Mouse (Mus musculus): ENCODE results near the gene Abat. TPM values are rescaled to one million over a fixed set of nuclear protein-coding genes. Genes with fewer than 3 reads are reported as not detected.

The Abat gene
- polyA plus RNA-seq, 1 experiment from 2014 or later, result 46.2 TPM

DNA sequence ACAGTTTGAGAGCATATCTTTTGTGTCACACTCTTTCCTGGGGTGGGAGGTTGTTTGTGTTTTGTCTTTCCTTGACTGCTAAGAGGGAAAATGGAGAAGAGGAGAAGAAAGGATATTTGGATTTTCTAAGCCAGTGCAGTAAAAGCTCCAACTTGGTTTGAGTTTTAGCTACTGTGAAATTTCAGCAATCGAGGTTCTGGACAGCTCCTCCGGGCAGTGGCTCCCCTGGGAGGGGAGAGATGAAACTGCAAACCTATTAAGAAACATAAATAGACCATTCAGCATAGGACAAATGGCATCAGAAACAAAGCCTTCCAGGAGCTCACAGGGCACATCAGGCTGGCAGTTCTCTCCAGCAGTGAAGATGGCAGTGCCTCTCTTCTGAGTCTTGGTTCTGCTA is 9.0 kb upstream of the Abat start:
- no peak overlapping the region for H3K27ac ChIP-seq (ENCODE audit: low read length)
- H3K4me3 ChIP-seq (ENCODE audit: low read depth, low read length), result no peak overlapping the region
- no peaks in the 10 kb centered on the region for H3K27me3 ChIP-seq (ENCODE audit: control insufficient read depth, insufficient read depth, low read depth, low read length)
- 36% methylated on average over 2 of the region's 2 CpGs for WGBS (ENCODE audit: insufficient replicate concordance)
- no peaks in the 10 kb centered on the region for H3K4me1 ChIP-seq (ENCODE audit: control insufficient read depth, low read depth, low read length)
- no peaks in the 10 kb centered on the region for H3K9me3 ChIP-seq (replicated peaks; ENCODE audit: control insufficient read depth, low read length)
- no peak overlapping the region for H3K4me2 ChIP-seq (ENCODE audit: low read depth, low read length)
- ATAC-seq (ENCODE audit: low read depth), result no peak
- no peaks in the 10 kb centered on the region for H3K36me3 ChIP-seq (ENCODE audit: control insufficient read depth, insufficient read depth)
- H3K9ac ChIP-seq (ENCODE audit: low read depth, low read length), result no peak overlapping the region

DNA sequence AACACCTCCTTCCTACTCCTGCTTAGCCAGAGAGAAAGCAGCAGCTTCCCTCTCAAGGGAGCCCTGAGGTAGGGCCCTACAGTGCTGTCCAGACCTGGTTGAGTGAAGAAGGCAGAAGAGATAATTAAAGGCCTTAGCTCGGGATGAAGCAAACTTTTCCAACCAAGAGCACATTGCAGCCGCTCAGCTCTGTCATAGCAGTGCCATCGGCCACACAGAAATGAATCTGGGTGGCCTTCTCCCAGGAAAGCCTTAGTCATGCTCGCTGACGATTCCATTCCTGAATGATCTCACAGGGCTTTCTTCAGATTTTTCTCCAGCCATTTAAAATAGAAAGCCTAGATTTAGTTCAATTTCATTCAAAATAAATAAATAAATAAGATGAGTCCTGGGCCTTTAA is 3.3 kb upstream of the Abat start:
- ATAC-seq (ENCODE audit: low read depth), result no peak
- Histone ChIP-seq H3K4me3 (ENCODE audit: low read depth, low read length) (no peak overlapping the region), H3K36me3 (ENCODE audit: control insufficient read depth, insufficient read depth) (no peaks in the 10 kb centered on the region), H3K9me3 (replicated peaks; ENCODE audit: control insufficient read depth, low read length) (no peaks in the 10 kb centered on the region), H3K4me1 (ENCODE audit: control insufficient read depth, low read depth, low read length) (no peaks in the 10 kb centered on the region), H3K27ac (ENCODE audit: low read length) (no peak overlapping the region), H3K27me3 (ENCODE audit: control insufficient read depth, insufficient read depth, low read depth, low read length) (peaks cover 14% of the 10 kb centered on the region), H3K4me2 (ENCODE audit: low read depth, low read length) (no peak overlapping the region), H3K9ac (ENCODE audit: low read depth, low read length) (no peak overlapping the region)
- WGBS (ENCODE audit: insufficient replicate concordance), result 53% methylated on average over 5 of the region's 5 CpGs

DNA sequence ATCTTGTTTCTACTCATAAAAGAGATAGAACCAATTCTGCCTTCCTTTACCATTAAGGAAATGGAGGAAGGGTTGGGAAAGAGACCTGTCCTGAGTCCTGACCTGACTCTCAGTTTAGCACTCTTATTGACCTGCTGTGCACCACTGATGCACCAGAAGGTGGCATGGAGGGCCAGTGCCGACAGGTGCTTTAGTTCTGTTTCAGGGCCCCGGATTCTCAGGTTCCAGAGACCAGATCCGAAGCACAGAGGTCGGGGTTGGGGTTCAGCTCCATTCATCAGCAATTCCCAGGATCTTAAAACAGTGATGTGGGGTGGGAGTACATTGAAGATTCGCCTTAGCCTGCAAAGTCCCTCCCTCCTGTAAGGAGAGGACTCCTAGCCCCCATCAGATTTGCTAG is 399 bp upstream of the Abat start:
- H3K9ac ChIP-seq (ENCODE audit: low read depth, low read length), result no peak overlapping the region

DNA sequence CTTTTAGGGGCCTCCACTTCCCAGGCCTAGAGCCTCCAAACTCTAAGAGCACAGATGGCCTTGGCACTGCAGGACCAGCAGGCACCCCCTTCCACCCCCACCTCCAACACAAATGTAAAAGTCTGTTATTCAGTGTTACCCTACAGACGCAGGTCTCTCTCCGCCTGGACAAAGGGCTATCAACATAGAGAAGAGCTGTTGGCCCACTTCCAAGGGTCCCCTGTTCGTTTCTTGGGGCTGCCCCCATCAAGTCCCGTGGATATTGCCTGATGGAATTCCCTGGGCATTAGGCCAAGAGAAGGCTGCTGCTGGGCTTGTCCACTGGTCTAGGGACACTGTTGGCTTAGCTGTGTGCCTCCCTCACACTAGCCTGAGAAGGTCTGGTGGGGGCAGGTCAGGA is 951 bp downstream of the Abat start:
- ATAC-seq (ENCODE audit: low read depth), result peak; percentile 51
- no peaks in the 10 kb centered on the region for H3K36me3 ChIP-seq (ENCODE audit: control insufficient read depth, insufficient read depth)
- peak overlapping the region; percentile 28 for H3K4me2 ChIP-seq (ENCODE audit: low read depth, low read length)
- 28% methylated on average over 4 of the region's 4 CpGs for WGBS (ENCODE audit: insufficient replicate concordance)
- H3K4me1 ChIP-seq (ENCODE audit: control insufficient read depth, low read depth, low read length), result no peaks in the 10 kb centered on the region
- H3K27ac ChIP-seq (ENCODE audit: low read length), result peak overlapping the region; percentile 43; the same call in 1 of the 2 replicates
- peaks cover 14% of the 10 kb centered on the region for H3K27me3 ChIP-seq (ENCODE audit: control insufficient read depth, insufficient read depth, low read depth, low read length)
- peak overlapping the region; percentile 56 for H3K4me3 ChIP-seq (ENCODE audit: low read depth, low read length)
- H3K9ac ChIP-seq (ENCODE audit: low read depth, low read length), result no peak overlapping the region
- H3K9me3 ChIP-seq (replicated peaks; ENCODE audit: control insufficient read depth, low read length), result no peaks in the 10 kb centered on the region

More for the DNA sequence above, 399 bp upstream of the Abat start:
- H3K27ac ChIP-seq (ENCODE audit: low read length), result no peak overlapping the region
- no peaks in the 10 kb centered on the region for H3K36me3 ChIP-seq (ENCODE audit: control insufficient read depth, insufficient read depth)
- peak overlapping the region; percentile 56 for H3K4me3 ChIP-seq (ENCODE audit: low read depth, low read length)
- no peaks in the 10 kb centered on the region for H3K9me3 ChIP-seq (replicated peaks; ENCODE audit: control insufficient read depth, low read length)
- 8% methylated on average over 5 of the region's 5 CpGs for WGBS (ENCODE audit: insufficient replicate concordance)
- peak overlapping the region; percentile 48 for H3K4me2 ChIP-seq (ENCODE audit: low read depth, low read length)
- ATAC-seq (ENCODE audit: low read depth), result peak; percentile 23
- no peaks in the 10 kb centered on the region for H3K4me1 ChIP-seq (ENCODE audit: control insufficient read depth, low read depth, low read length)
- H3K27me3 ChIP-seq (ENCODE audit: control insufficient read depth, insufficient read depth, low read depth, low read length), result peaks cover 14% of the 10 kb centered on the region

DNA sequence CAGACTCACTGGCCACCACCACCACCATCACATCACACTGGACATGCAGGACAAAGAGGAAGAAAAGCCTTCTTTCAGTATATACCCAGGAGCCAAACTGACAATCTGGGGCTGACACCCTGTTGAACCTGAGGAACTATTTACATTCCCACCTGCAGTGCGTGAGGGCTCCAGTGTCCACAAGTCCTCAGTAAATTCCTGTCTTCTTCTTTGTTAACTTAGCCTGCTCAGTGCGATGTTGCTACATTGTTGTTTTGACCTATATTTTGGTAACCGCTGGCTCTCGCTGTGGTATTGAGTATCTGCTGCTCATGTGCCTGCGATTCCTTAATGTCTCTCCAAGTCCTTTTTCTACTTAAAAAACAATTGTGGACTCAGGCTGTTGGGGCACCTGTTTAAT is 7.3 kb downstream of the Abat start:
- H3K27ac ChIP-seq (ENCODE audit: low read length), result peak overlapping the region; percentile 35; the same call in 1 of the 2 replicates
- no peak overlapping the region for H3K4me2 ChIP-seq (ENCODE audit: low read depth, low read length)
- no peaks in the 10 kb centered on the region for H3K9me3 ChIP-seq (replicated peaks; ENCODE audit: control insufficient read depth, low read length)
- no peak overlapping the region for H3K9ac ChIP-seq (ENCODE audit: low read depth, low read length)
- H3K4me3 ChIP-seq (ENCODE audit: low read depth, low read length), result no peak overlapping the region
- no peaks in the 10 kb centered on the region for H3K36me3 ChIP-seq (ENCODE audit: control insufficient read depth, insufficient read depth)
- H3K4me1 ChIP-seq (ENCODE audit: control insufficient read depth, low read depth, low read length), result peaks cover 12% of the 10 kb centered on the region
- peak; percentile 65 for ATAC-seq (ENCODE audit: low read depth)
- WGBS (ENCODE audit: insufficient replicate concordance), result 67% methylated on average over 5 of the region's 5 CpGs
- no peaks in the 10 kb centered on the region for H3K27me3 ChIP-seq (ENCODE audit: control insufficient read depth, insufficient read depth, low read depth, low read length)

DNA sequence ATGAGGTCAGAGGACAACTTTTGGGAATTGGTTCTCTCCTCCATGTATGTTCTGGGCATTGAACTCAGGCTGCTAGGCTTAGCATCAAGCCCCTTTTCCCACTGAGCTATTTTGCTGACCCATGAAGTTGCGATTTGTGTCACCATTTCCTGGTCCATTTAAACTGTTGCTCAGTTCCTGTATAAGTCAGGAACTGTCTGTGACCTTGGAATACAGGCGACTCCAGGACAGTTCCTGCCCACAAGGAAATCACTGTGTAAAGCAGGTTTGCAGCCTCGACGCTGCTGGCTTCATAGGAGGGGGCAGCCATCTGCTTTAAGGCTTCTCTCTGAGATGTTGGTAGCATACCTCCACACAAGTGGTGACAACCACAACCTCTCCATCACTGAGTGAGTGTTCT is 8.1 kb downstream of the Abat start:
- H3K9ac ChIP-seq (ENCODE audit: low read depth, low read length), result no peak overlapping the region
- H3K36me3 ChIP-seq (ENCODE audit: control insufficient read depth, insufficient read depth), result no peaks in the 10 kb centered on the region
- no peaks in the 10 kb centered on the region for H3K27me3 ChIP-seq (ENCODE audit: control insufficient read depth, insufficient read depth, low read depth, low read length)
- no peak overlapping the region for H3K4me3 ChIP-seq (ENCODE audit: low read depth, low read length)
- H3K27ac ChIP-seq (ENCODE audit: low read length), result no peak overlapping the region
- no peaks in the 10 kb centered on the region for H3K9me3 ChIP-seq (replicated peaks; ENCODE audit: control insufficient read depth, low read length)
- no peak for ATAC-seq (ENCODE audit: low read depth)
- H3K4me2 ChIP-seq (ENCODE audit: low read depth, low read length), result no peak overlapping the region
- WGBS (ENCODE audit: insufficient replicate concordance), result 41% methylated on average over 4 of the region's 4 CpGs
- peaks cover 12% of the 10 kb centered on the region for H3K4me1 ChIP-seq (ENCODE audit: control insufficient read depth, low read depth, low read length)

DNA sequence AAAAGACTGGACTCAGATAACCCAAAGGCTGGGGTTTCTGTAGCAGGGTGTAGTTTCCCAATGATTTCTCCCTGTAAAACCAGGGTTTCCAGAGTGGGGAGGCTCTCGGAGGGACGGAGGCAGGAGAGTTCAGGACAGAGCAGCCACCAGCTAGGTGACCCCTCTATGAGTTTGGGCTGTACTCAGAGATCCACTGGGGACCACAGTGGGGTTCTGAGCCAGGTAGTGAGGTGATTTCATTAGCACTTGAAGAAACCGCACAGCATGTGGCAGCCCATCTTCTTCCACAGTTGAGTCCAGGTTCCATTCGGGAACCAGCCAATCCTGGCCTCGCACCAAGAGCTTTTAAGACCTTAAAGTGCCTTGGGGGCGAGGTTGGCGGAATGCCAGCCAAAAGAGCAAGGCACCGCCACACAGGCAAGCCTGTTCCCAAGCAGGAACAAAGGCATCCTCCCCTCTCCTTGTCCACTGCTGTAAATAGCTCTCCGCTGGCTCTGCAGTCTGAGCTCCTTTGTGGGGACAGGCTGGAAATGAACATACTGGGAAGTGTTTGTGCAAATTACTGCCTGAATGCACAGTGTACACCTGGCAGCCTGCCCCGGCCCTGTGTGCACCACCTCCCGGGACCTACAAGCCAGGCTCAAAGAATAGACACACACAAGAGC is 10.4 kb downstream of the Abat start:
- WGBS (ENCODE audit: insufficient replicate concordance), result 47% methylated on average over 11 of the region's 11 CpGs
- Histone ChIP-seq H3K4me3 (ENCODE audit: low read depth, low read length) (no peak overlapping the region), H3K36me3 (ENCODE audit: control insufficient read depth, insufficient read depth) (no peaks in the 10 kb centered on the region), H3K27me3 (ENCODE audit: control insufficient read depth, insufficient read depth, low read depth, low read length) (no peaks in the 10 kb centered on the region), H3K27ac (ENCODE audit: low read length) (peak overlapping the region; percentile 62), H3K9me3 (replicated peaks; ENCODE audit: control insufficient read depth, low read length) (no peaks in the 10 kb centered on the region), H3K4me2 (ENCODE audit: low read depth, low read length) (no peak overlapping the region), H3K9ac (ENCODE audit: low read depth, low read length) (no peak overlapping the region), H3K4me1 (ENCODE audit: control insufficient read depth, low read depth, low read length) (peaks cover 12% of the 10 kb centered on the region)
- peak; percentile 47 for ATAC-seq (ENCODE audit: low read depth)

DNA sequence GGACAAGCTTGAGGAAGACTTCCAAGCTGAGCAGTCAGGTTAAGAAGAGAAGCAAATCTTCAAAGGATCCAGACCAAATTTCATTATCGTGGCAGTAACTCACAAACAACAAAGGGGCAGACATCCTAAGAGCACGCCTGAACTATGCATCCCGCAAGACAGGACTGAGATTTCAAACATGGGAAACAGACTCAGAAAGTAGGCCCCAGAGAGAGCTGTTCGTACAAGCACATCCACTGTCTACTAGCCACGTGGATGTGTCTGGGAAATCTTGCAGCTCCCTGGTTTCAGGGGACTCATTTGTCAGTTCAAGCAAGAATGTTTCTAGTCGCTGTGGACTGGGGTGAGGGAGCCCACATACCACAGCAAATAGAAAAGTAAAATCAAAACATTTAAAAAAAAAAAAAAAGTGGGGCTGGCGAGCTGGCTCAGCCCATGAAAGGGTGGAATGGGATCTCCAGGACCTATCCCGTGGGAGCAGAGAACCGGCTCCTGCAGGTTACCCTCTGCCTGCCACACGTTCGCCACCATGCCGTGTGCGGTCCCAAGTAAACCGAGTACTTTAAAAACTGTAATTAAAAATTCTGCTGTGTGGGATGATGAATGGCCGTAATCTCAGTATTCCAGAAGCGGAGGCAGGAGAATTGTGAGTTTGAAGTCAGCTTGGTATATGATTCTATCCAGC is 11.1 kb downstream of the Abat start:
- Histone ChIP-seq H3K27ac (ENCODE audit: low read length) (no peak overlapping the region), H3K4me2 (ENCODE audit: low read depth, low read length) (no peak overlapping the region), H3K9me3 (replicated peaks; ENCODE audit: control insufficient read depth, low read length) (no peaks in the 10 kb centered on the region), H3K9ac (ENCODE audit: low read depth, low read length) (no peak overlapping the region), H3K4me3 (ENCODE audit: low read depth, low read length) (no peak overlapping the region), H3K36me3 (ENCODE audit: control insufficient read depth, insufficient read depth) (no peaks in the 10 kb centered on the region), H3K4me1 (ENCODE audit: control insufficient read depth, low read depth, low read length) (peaks cover 12% of the 10 kb centered on the region), H3K27me3 (ENCODE audit: control insufficient read depth, insufficient read depth, low read depth, low read length) (no peaks in the 10 kb centered on the region)
- ATAC-seq (ENCODE audit: low read depth), result no peak
- WGBS (ENCODE audit: insufficient replicate concordance), result 59% methylated on average over 16 of the region's 16 CpGs

DNA sequence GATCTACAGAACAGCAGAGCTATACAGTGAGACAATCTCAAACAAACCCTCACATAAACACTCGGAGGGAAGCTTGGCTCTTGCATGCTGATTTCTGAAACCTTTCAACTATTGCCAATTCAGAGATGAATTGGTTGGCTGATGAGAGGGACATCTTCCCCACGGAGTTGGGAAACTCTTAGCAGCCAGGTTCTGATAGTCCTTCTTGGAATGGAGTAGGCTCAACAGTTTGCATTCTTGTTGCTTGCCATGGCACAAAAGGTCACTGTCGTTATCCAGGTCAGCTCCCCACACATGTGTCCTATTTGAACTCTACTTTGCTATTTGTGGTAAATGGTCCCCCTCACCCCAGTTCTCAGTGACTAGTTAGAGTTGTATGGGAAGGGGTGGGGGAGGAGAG is 12.1 kb downstream of the Abat start:
- no peak for ATAC-seq (ENCODE audit: low read depth)
- no peaks in the 10 kb centered on the region for H3K9me3 ChIP-seq (replicated peaks; ENCODE audit: control insufficient read depth, low read length)
- peak overlapping the region; percentile 27; the same call in 1 of the 2 replicates for H3K27ac ChIP-seq (ENCODE audit: low read length)
- no peak overlapping the region for H3K9ac ChIP-seq (ENCODE audit: low read depth, low read length)
- WGBS (ENCODE audit: insufficient replicate concordance), result 42% methylated on average over 3 of the region's 3 CpGs
- H3K4me1 ChIP-seq (ENCODE audit: control insufficient read depth, low read depth, low read length), result peaks cover 12% of the 10 kb centered on the region
- no peak overlapping the region for H3K4me3 ChIP-seq (ENCODE audit: low read depth, low read length)
- H3K27me3 ChIP-seq (ENCODE audit: control insufficient read depth, insufficient read depth, low read depth, low read length), result no peaks in the 10 kb centered on the region
- H3K36me3 ChIP-seq (ENCODE audit: control insufficient read depth, insufficient read depth), result no peaks in the 10 kb centered on the region
- H3K4me2 ChIP-seq (ENCODE audit: low read depth, low read length), result no peak overlapping the region

Data from liver, embryonic 16.5 days (tissue).